Comparison of ENCODE assay signal across 15 mouse cellular contexts in the genomic region with DNA sequence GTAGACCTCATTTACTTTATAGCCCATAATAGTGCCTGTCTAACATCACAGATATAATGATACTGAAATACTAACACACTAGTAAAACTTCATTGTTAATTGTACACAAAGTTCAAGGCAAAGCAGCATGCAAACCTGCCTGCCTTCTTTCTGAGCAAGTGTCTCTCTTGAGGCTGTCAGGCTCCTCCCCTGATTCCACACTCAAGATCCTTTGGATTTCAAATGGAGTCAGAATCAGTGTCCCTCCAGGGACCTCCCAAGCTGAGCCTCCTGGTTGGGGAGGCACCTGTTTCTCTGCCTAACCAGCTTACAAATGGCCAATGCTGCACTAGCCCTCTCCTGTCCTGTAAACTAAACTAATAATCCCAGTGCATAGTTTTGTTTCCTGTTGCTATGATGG.
"Had no signal": no experiment of that assay in that cellular context is flagged by ENCODE, and none has a peak within 500 bp of the region (broad histone marks: within the 10 kb centered on the region; RNA-seq: fewer than 3 reads in every experiment).

No protein-coding gene starts in this region.

- DNase-seq: retina, postnatal 1 day; right cerebral cortex, adult 18-20 months; right cerebral cortex, postnatal 14 days; right cerebral cortex, postnatal 25 days; right cerebral cortex, postnatal 4 days; spleen, adult 18-20 months; thymus, adult 18-20 months; thymus, adult 2 months; thymus, postnatal 14 days; thymus, postnatal 25 days; thymus, postnatal 4 days had no signal

- H3K9ac ChIP-seq: neural tube, embryonic 13.5 days; neural tube, embryonic 15.5 days; stomach, embryonic 15.5 days had no signal

- H3K4me1 ChIP-seq: neural tube, embryonic 13.5 days; neural tube, embryonic 15.5 days; stomach, embryonic 15.5 days had no signal

- H3K36me3 ChIP-seq: neural tube, embryonic 13.5 days; neural tube, embryonic 15.5 days; stomach, embryonic 15.5 days had no signal

- H3K4me3 ChIP-seq: neural tube, embryonic 13.5 days; neural tube, embryonic 15.5 days; stomach, embryonic 15.5 days had no signal

- H3K27ac ChIP-seq: neural tube, embryonic 13.5 days; neural tube, embryonic 15.5 days; stomach, embryonic 15.5 days; stomach, postnatal 0 days had no signal

- H3K27me3 ChIP-seq: neural tube, embryonic 13.5 days; neural tube, embryonic 15.5 days; stomach, embryonic 15.5 days had no signal

- H3K4me2 ChIP-seq: neural tube, embryonic 13.5 days; neural tube, embryonic 15.5 days; stomach, embryonic 15.5 days had no signal

- H3K9me3 ChIP-seq: neural tube, embryonic 13.5 days; neural tube, embryonic 15.5 days; stomach, embryonic 15.5 days had no signal
